Mouse (Mus musculus) midbrain, embryonic 10.5 days (tissue): ENCODE data around the gene Inpp5d. TPM values are rescaled to one million over a fixed set of nuclear protein-coding genes. Genes with fewer than 3 reads are reported as not detected.

ENCODE experiments used
- DNase-seq: peaks from one replicate; pipeline ENCODE4 v3.0.0-alpha.2; 2017; ENCODE audit warnings: low spot score
- H3K27ac ChIP-seq: fragments of 300-500 bp; sonication (generic); replicated peaks from 2 replicates; pipeline ENCODE4 v1.5.1; 2016; ENCODE audit warnings: mild to moderate bottlenecking
- H3K27me3 ChIP-seq: fragments of 300-500 bp; sonication (generic); 2 replicates; pipeline ENCODE4 v1.6.1; 2016; ENCODE audit warnings: low read depth, mild to moderate bottlenecking; ENCODE audit not compliant: poor library complexity, severe bottlenecking
- H3K36me3 ChIP-seq: fragments of 300-500 bp; sonication (generic); 2 replicates; pipeline ENCODE4 v1.6.1; 2016; ENCODE audit warnings: mild to moderate bottlenecking, moderate library complexity
- H3K4me1 ChIP-seq: fragments of 300-500 bp; sonication (generic); 2 replicates; pipeline ENCODE4 v1.6.1; 2016
- H3K4me3 ChIP-seq: fragments of 300-500 bp; sonication (generic); 2 replicates; pipeline ENCODE4 v1.5.1; 2016; ENCODE audit warnings: mild to moderate bottlenecking, moderate library complexity
- H3K9me3 ChIP-seq: fragments of 300-500 bp; sonication (generic); replicated peaks from 2 replicates; pipeline ENCODE4 v1.6.1; 2016; ENCODE audit warnings: mild to moderate bottlenecking
- WGBS: fragments of 180-500 bp; shearing (Covaris S2); methylation state at CpG from one replicate; pipeline ENCODE4 v1.1.7; 2016; 5-methylcytosine and 5-hydroxymethylcytosine counted together
- polyA plus RNA-seq: library from polyadenylated mRNA; unstranded; fragments of >200 nt; fragmentation: Nextera tagmentation; extraction: Ambion mirVana; gene quantifications from 2 replicates; pipeline ENCODE4 v1.2.1, GENCODE M21; 2016

Inpp5d gene
- polyA plus RNA-seq, 1 experiment from 2014 or later = 3.6 TPM

- H3K4me1 ChIP-seq = no peaks in the 10 kb centered on the region
- DNase-seq = no peak
- H3K36me3 ChIP-seq = no peaks in the 10 kb centered on the region
- no peak overlapping the region for H3K27ac ChIP-seq
- no peak overlapping the region for H3K4me3 ChIP-seq
- H3K27me3 ChIP-seq = no peaks in the 10 kb centered on the region
- no peaks in the 10 kb centered on the region for H3K9me3 ChIP-seq
- 78% methylated on average over 7 of the region's 7 CpGs for WGBS
These were observed 28.5 kb downstream of the Inpp5d start for GRCm38 (mm10) chr1:87648657-87649056.

DNA sequence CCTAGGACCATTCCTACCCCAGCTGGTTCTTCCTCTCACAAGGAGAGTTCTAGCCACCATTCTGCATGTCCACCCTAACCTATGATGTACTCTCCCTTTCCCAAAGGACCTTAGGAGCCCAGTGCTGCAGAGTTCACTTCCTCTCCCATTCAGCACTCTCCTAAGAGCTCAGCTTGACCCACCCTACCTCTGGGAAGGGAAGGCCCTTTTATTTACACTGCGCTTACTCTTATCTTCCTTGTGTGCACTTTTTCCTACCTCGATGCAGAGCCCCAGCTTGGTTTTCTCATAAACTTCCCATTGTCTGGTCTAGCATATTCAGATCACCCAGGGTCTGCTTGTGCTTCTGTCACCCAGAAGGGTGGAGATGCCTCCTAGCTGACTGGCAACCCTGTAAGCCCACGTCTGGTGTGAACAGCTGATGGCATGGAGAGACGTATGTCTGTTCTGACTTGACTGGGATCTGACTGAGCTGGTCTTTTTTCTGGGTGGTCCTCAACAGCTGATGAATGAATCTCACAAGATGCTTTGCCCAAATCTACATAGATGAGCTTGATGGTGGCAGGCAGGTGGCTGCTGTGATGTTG is 29.2 kb downstream of the Inpp5d start:
- DNase-seq = no peak
- 84% methylated on average over 4 of the region's 4 CpGs for WGBS
- no peak overlapping the region for H3K4me3 ChIP-seq
- no peaks in the 10 kb centered on the region for H3K9me3 ChIP-seq
- no peaks in the 10 kb centered on the region for H3K4me1 ChIP-seq
- H3K27me3 ChIP-seq = no peaks in the 10 kb centered on the region
- no peak overlapping the region for H3K27ac ChIP-seq
- no peaks in the 10 kb centered on the region for H3K36me3 ChIP-seq

- H3K27ac ChIP-seq = no peak overlapping the region
- no peak for DNase-seq
- H3K36me3 ChIP-seq = no peaks in the 10 kb centered on the region
- H3K4me3 ChIP-seq = no peak overlapping the region
- no peaks in the 10 kb centered on the region for H3K9me3 ChIP-seq
- H3K27me3 ChIP-seq = no peaks in the 10 kb centered on the region
- H3K4me1 ChIP-seq = no peaks in the 10 kb centered on the region
- WGBS = 86% methylated on average over 8 of the region's 8 CpGs
These were observed 29.9 kb downstream of the Inpp5d start for GRCm38 (mm10) chr1:87649958-87650474.

- no peaks in the 10 kb centered on the region for H3K9me3 ChIP-seq
- no peak overlapping the region for H3K4me3 ChIP-seq
- no peaks in the 10 kb centered on the region for H3K36me3 ChIP-seq
- no peak overlapping the region for H3K27ac ChIP-seq
- no peaks in the 10 kb centered on the region for H3K4me1 ChIP-seq
- no peaks in the 10 kb centered on the region for H3K27me3 ChIP-seq
- DNase-seq = no peak
- WGBS = 86% methylated on average over 8 of the region's 8 CpGs
These were observed 30.5 kb downstream of the Inpp5d start for GRCm38 (mm10) chr1:87650611-87651079.

DNA sequence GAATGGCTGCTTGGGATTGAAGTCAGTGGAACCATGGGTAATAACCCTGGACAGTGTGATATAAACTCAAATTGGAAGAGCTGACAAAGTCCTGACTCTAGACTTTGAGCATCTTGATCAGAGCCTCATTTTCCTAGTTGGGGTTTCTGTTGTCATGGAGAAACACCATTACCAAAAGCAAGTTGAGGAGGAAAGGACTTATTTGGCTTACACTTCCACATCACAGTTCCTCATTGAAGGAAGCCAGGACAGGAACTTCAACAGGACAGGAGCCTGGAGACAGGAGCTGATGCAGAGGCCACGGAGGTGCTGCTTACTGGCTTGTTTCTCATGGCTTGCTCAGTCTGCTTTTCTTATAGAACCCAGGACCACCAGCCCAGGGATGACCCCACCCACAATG is 31.3 kb downstream of the Inpp5d start:
- WGBS = 95% methylated on average over 1 of the region's 1 CpGs
- Histone ChIP-seq H3K9me3 (no peaks in the 10 kb centered on the region), H3K27ac (no peak overlapping the region), H3K36me3 (no peaks in the 10 kb centered on the region), H3K4me1 (no peaks in the 10 kb centered on the region), H3K4me3 (no peak overlapping the region), H3K27me3 (no peaks in the 10 kb centered on the region)
- DNase-seq = no peak

DNA sequence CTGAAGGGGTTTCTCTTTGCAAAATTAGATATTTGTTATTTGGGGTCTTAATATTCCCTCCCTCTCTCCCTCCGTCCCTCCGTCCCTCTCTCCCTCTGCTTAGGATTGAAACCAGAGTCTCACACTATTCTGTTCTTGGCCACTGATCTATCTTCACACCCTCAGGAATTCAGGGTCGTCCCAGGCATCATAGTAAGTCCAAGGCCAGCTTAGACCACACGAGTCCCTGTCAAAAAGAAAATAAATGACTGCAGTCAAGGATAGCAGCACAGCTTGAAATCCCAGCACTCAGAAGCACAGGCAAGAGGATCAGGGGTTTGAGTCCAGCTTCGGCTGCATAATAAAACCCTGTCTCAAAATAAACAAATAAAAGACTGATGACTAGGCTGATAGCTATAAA is 35.0 kb downstream of the Inpp5d start:
- Histone ChIP-seq H3K4me1 (peaks cover 18% of the 10 kb centered on the region), H3K27ac (no peak overlapping the region), H3K36me3 (no peaks in the 10 kb centered on the region), H3K9me3 (no peaks in the 10 kb centered on the region), H3K4me3 (no peak overlapping the region), H3K27me3 (no peaks in the 10 kb centered on the region)
- DNase-seq = no peak
- 71% methylated on average over 5 of the region's 5 CpGs for WGBS

DNA sequence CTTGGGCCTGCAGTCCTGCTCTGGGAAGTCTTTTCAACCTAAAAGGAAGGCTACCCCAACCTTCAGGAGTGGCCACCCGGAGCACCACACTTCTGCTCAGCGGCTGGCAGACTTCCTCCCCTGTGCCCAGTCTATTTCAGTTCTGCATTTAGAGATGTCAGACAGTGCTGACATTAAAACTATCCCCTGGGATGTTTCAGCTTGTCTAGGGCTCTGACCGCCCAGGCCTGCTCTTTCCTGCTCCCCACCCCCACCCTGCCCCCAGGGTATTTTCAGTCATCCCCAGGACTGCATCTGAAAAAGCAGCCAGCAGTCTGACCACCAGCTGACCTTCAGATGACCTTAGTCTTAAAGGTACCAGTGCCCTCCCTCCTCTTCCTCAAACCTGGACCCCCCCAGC is 38.0 kb downstream of the Inpp5d start:
- H3K27me3 ChIP-seq = no peaks in the 10 kb centered on the region
- H3K4me1 ChIP-seq = peaks cover 18% of the 10 kb centered on the region
- no peak for DNase-seq
- WGBS = 58% methylated on average over 3 of the region's 3 CpGs
- H3K4me3 ChIP-seq = no peak overlapping the region
- H3K9me3 ChIP-seq = no peaks in the 10 kb centered on the region
- no peaks in the 10 kb centered on the region for H3K36me3 ChIP-seq
- H3K27ac ChIP-seq = peak overlapping the region; percentile 74

GRCm38 (mm10) chr1:87658485-87658884 is 38.4 kb downstream of the Inpp5d start:
- Histone ChIP-seq H3K27me3 (no peaks in the 10 kb centered on the region), H3K27ac (peak overlapping the region; percentile 74; the same call in 1 of the 2 replicates), H3K4me1 (peaks cover 18% of the 10 kb centered on the region), H3K4me3 (no peak overlapping the region), H3K9me3 (peaks cover 2% of the 10 kb centered on the region; the same call in 1 of the 2 replicates), H3K36me3 (no peaks in the 10 kb centered on the region)
- DNase-seq = no peak
- WGBS = 88% methylated on average over 2 of the region's 2 CpGs

DNA sequence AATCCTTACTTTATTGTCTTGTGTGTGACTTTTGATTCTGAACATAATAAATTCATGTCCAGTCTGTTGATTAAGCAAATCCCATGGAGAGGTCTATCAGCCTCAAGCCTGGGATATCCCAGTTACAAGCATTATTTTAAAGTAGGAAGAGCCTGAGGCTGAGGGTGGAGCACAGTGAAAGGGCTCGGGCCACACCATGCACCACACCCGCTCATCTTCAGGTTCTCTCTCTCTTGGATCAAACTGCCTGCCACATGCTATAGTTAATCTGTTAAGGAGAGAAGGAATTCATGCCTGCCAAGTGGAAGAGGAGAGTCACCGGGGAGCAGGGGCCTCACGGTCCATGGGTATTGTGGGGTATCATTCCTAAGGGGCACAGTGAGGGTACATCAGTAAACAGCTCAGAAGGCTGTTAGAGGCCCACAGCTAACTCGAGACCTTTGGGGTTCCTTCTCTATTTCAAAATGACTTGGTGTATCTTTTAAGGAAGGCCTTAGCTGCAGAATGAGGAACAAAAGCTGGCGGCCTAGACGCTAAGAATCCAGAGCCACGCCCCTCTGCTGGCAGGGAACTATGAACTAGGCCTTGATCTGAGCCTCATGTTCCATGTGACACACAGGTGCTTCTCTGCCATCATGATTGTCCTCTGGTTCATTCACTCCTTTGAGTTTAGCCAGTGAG is 39.0 kb downstream of the Inpp5d start:
- WGBS = 75% methylated on average over 8 of the region's 8 CpGs
- peaks cover 18% of the 10 kb centered on the region for H3K4me1 ChIP-seq
- no peak overlapping the region for H3K4me3 ChIP-seq
- H3K9me3 ChIP-seq = peaks cover 4% of the 10 kb centered on the region; the same call in 1 of the 2 replicates
- H3K27ac ChIP-seq = no peak overlapping the region
- H3K36me3 ChIP-seq = no peaks in the 10 kb centered on the region
- H3K27me3 ChIP-seq = no peaks in the 10 kb centered on the region
- DNase-seq = no peak

GRCm38 (mm10) chr1:87659618-87659960 is 39.5 kb downstream of the Inpp5d start:
- peaks cover 18% of the 10 kb centered on the region for H3K4me1 ChIP-seq
- DNase-seq = no peak
- no peak overlapping the region for H3K27ac ChIP-seq
- no peaks in the 10 kb centered on the region for H3K36me3 ChIP-seq
- H3K4me3 ChIP-seq = no peak overlapping the region
- no peaks in the 10 kb centered on the region for H3K27me3 ChIP-seq
- peaks cover 4% of the 10 kb centered on the region; the same call in 1 of the 2 replicates for H3K9me3 ChIP-seq
- 76% methylated on average over 4 of the region's 4 CpGs for WGBS

GRCm38 (mm10) chr1:87660740-87661139 is 40.6 kb downstream of the Inpp5d start:
- peaks cover 18% of the 10 kb centered on the region for H3K4me1 ChIP-seq
- H3K9me3 ChIP-seq = peaks cover 4% of the 10 kb centered on the region; the same call in 1 of the 2 replicates
- DNase-seq = no peak
- H3K27me3 ChIP-seq = no peaks in the 10 kb centered on the region
- no peaks in the 10 kb centered on the region for H3K36me3 ChIP-seq
- H3K27ac ChIP-seq = no peak overlapping the region
- 85% methylated on average over 1 of the region's 1 CpGs for WGBS
- H3K4me3 ChIP-seq = no peak overlapping the region

DNA sequence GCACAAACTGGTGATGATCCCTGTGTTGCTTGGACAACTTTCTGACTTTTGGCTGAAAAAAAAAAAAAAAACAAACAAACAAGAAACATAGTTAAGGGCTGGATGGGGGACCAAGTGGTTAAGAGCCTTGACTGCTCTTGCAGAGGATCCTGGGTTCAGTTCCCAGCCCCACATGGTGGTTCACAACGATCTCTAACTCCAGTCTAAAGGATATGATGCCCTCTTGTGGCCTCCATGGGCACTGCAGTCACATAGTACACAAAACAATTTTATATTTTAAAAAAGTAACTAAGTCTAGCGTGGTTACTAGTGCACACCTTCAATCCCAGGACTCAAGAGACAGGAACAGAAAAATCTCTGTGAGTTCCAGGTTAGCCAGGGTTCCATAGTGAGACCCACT is 43.9 kb downstream of the Inpp5d start:
- 80% methylated on average over 2 of the region's 2 CpGs for WGBS
- no peaks in the 10 kb centered on the region for H3K27me3 ChIP-seq
- H3K4me1 ChIP-seq = peaks cover 2% of the 10 kb centered on the region
- H3K27ac ChIP-seq = no peak overlapping the region
- DNase-seq = no peak
- no peak overlapping the region for H3K4me3 ChIP-seq
- H3K9me3 ChIP-seq = peaks cover 4% of the 10 kb centered on the region; the same call in 1 of the 2 replicates
- H3K36me3 ChIP-seq = no peaks in the 10 kb centered on the region

DNA sequence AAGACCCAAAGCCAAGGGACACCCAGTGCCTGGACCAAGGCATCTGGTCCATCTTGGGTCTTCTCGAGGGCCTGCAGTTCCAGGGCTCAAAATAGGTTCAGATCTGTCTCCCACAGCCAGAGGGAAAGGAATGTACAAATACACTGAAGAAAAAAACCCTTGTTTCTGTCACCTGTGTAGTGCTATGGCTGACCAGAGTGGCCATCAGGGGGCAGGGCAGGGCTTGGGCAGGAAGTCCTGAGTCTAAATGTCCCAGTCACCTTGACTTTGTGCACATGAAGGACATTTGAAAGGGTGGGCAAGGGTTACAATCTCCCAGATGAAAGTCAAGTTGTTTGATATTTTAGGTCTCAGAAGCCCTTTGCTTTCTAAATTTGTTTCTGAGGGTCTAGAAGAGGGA is 46.9 kb downstream of the Inpp5d start:
- Histone ChIP-seq H3K27me3 (no peaks in the 10 kb centered on the region), H3K4me1 (no peaks in the 10 kb centered on the region), H3K27ac (no peak overlapping the region), H3K36me3 (no peaks in the 10 kb centered on the region), H3K9me3 (peaks cover 4% of the 10 kb centered on the region; the same call in 1 of the 2 replicates), H3K4me3 (no peak overlapping the region)
- DNase-seq = no peak
- WGBS = 88% methylated on average over 1 of the region's 1 CpGs
